In genomic region chr5:76843448-76843847, GRCm38 (mm10) we compare ENCODE assay signal across 8 mouse cellular contexts.
DNase-seq lines count a peak whose midpoint lies in the region; ATAC-seq and TF ChIP-seq lines count a peak whose summit lies in the region.

No protein-coding gene starts in this region.

- peak; percentile 65; the same call in 1 of the 2 replicates for ATAC-seq in forebrain, postnatal 0 days
- ATAC-seq in intestine, embryonic 15.5 days, result peak; percentile 47; the same call in 1 of the 2 replicates
- ATAC-seq in midbrain, postnatal 0 days (ENCODE audit: low FRiP score), result no peak
- 0 out of 2 replicates have a peak, but pooled peaks have one; percentile 42 for ATAC-seq in stomach, embryonic 15.5 days (ENCODE audit: insufficient read depth, low FRiP score, low read depth)

- no peaks in the 10 kb centered on the region for H3K27me3 ChIP-seq in MEL (ENCODE audit: control insufficient read depth in 1 of 2, insufficient read depth in 2 of 2, low read length in 2 of 2)
- no peaks in the 10 kb centered on the region for H3K27me3 ChIP-seq in cerebellum, adult 2 months (ENCODE audit: control insufficient read depth, insufficient read depth, low read length)
- H3K27me3 ChIP-seq in forebrain, postnatal 0 days (ENCODE audit: insufficient read depth, low read length), result no peaks in the 10 kb centered on the region
- H3K27me3 ChIP-seq in intestine, embryonic 15.5 days (replicated peaks), result no peaks in the 10 kb centered on the region
- no peaks in the 10 kb centered on the region for H3K27me3 ChIP-seq in midbrain, postnatal 0 days (ENCODE audit: insufficient read depth, low read length)
- no peaks in the 10 kb centered on the region for H3K27me3 ChIP-seq in stomach, embryonic 15.5 days (replicated peaks)

- TF ChIP-seq CTCF in MEL (IDR thresholded peaks at IDR 0.05 in 2 of 3, conservative IDR thresholded peaks at IDR 0.05 in 1 of 3; ENCODE audit: control insufficient read depth in 1 of 3, insufficient read depth in 1 of 3, low read depth in 2 of 3, low read length in 3 of 3, poor library complexity in 1 of 3, severe bottlenecking in 1 of 3), result peak in 2 of 3 experiments; percentile 86 to 91
- TF ChIP-seq CTCF in cerebellum, adult 2 months (IDR thresholded peaks at IDR 0.05; ENCODE audit: borderline replicate concordance, insufficient read depth, low read depth, low read length), result peak; percentile 68; the same call in 1 of the 2 replicates
- peak; percentile 79 for TF ChIP-seq CTCF in forebrain, postnatal 0 days (IDR thresholded peaks at IDR 0.05; ENCODE audit: low read depth)
- TF ChIP-seq CTCF in midbrain, postnatal 0 days (IDR thresholded peaks at IDR 0.05), result peak; percentile 82

- 17% methylated on average over 4 of the region's 4 CpGs for WGBS in cerebellum, adult 2 months
- WGBS in forebrain, postnatal 0 days, result 9% methylated on average over 4 of the region's 4 CpGs
- 18% methylated on average over 4 of the region's 4 CpGs for WGBS in intestine, embryonic 15.5 days
- 14% methylated on average over 4 of the region's 4 CpGs for WGBS in midbrain, postnatal 0 days
- 10% methylated on average over 4 of the region's 4 CpGs for WGBS in stomach, embryonic 15.5 days

- no peak; the same call in none of the 2 replicates for TF ChIP-seq RAD21 in MEL (IDR thresholded peaks at IDR 0.05; ENCODE audit: low read depth, low read length)

- H3K9ac ChIP-seq in MEL (ENCODE audit: control insufficient read depth, low read depth, low read length, poor library complexity, severe bottlenecking), result no peak overlapping the region
- no peak overlapping the region for H3K9ac ChIP-seq in forebrain, postnatal 0 days
- no peak overlapping the region for H3K9ac ChIP-seq in intestine, embryonic 15.5 days
- H3K9ac ChIP-seq in midbrain, postnatal 0 days (replicated peaks; ENCODE audit: low read length, poor library complexity, severe bottlenecking), result no peak overlapping the region
- no peak overlapping the region for H3K9ac ChIP-seq in stomach, embryonic 15.5 days

- no peak for TF ChIP-seq EP300 in MEL (IDR thresholded peaks at IDR 0.05; ENCODE audit: low read depth in 1 of 2, low read length in 2 of 2)

- no peak overlapping the region for H3K4me3 ChIP-seq in MEL (ENCODE audit: control insufficient read depth in 1 of 2, insufficient read depth in 1 of 2, low read depth in 2 of 2, low read length in 2 of 2)
- H3K4me3 ChIP-seq in cerebellum, adult 2 months (replicated peaks; ENCODE audit: insufficient read depth, low read depth, low read length), result no peak overlapping the region
- no peak overlapping the region for H3K4me3 ChIP-seq in forebrain, postnatal 0 days (ENCODE audit: low read depth, low read length)
- H3K4me3 ChIP-seq in intestine, embryonic 15.5 days (replicated peaks), result no peak overlapping the region
- H3K4me3 ChIP-seq in midbrain, postnatal 0 days (ENCODE audit: low read depth, low read length), result no peak overlapping the region
- H3K4me3 ChIP-seq in stomach, embryonic 15.5 days (replicated peaks), result no peak overlapping the region

- no peaks in the 10 kb centered on the region for H3K9me3 ChIP-seq in MEL (replicated peaks; ENCODE audit: insufficient read depth, low read length)
- no peaks in the 10 kb centered on the region for H3K9me3 ChIP-seq in forebrain, postnatal 0 days (ENCODE audit: low read length)
- no peaks in the 10 kb centered on the region for H3K9me3 ChIP-seq in intestine, embryonic 15.5 days
- no peaks in the 10 kb centered on the region for H3K9me3 ChIP-seq in midbrain, postnatal 0 days (ENCODE audit: low read length)
- H3K9me3 ChIP-seq in stomach, embryonic 15.5 days, result no peaks in the 10 kb centered on the region

- no peak for TF ChIP-seq POLR2A in MEL (IDR thresholded peaks at IDR 0.05; ENCODE audit: control insufficient read depth in 1 of 2, insufficient read depth in 1 of 2, low read depth in 1 of 2, low read length in 2 of 2, poor library complexity in 1 of 2)
- no peak for TF ChIP-seq POLR2A in cerebellum, adult 2 months (IDR thresholded peaks at IDR 0.05; ENCODE audit: borderline replicate concordance, insufficient read depth, low read length)

- DNase-seq in 3T3-L1 (ENCODE audit: low read depth, low spot score), result peak; percentile 85
- peak; percentile 81 for DNase-seq in MEL (ENCODE audit: low read depth, low spot score)
- peak; percentile 42 to 52 for DNase-seq in cerebellum, adult 2 months
- DNase-seq in forebrain, postnatal 0 days, result peak; percentile 72
- DNase-seq in left cerebral cortex, postnatal 25 days (ENCODE audit: low spot score in 2 of 2), result peak; percentile 67 to 78
- peak; percentile 67 for DNase-seq in midbrain, postnatal 0 days (ENCODE audit: low spot score)

- intact Hi-C loops in left cerebral cortex, postnatal 25 days (cut with DNase I), result loop anchor here (1.0 to 5.0 kb wide), 2 partner anchors 186 to 255 kb away; partner anchors contain the start of genes C530008M17Rik and Cep135

- no peaks in the 10 kb centered on the region for H3K79me2 ChIP-seq in MEL (ENCODE audit: control insufficient read depth, insufficient read depth, low read length, poor library complexity)

- H3K27ac ChIP-seq in MEL (ENCODE audit: control insufficient read depth, low read depth, low read length), result no peak overlapping the region
- no peak overlapping the region for H3K27ac ChIP-seq in cerebellum, adult 2 months (ENCODE audit: insufficient read depth, low read length)
- no peak overlapping the region for H3K27ac ChIP-seq in forebrain, postnatal 0 days (ENCODE audit: low read depth, low read length)
- no peak overlapping the region for H3K27ac ChIP-seq in intestine, embryonic 15.5 days
- no peak overlapping the region for H3K27ac ChIP-seq in midbrain, postnatal 0 days (ENCODE audit: low read depth, low read length)
- H3K27ac ChIP-seq in stomach, embryonic 15.5 days, result no peak overlapping the region

- H3K36me3 ChIP-seq in MEL (ENCODE audit: control insufficient read depth in 1 of 2, insufficient read depth in 2 of 2, low read length in 2 of 2), result no peaks in the 10 kb centered on the region
- no peaks in the 10 kb centered on the region for H3K36me3 ChIP-seq in forebrain, postnatal 0 days (ENCODE audit: insufficient read depth)
- H3K36me3 ChIP-seq in intestine, embryonic 15.5 days, result no peaks in the 10 kb centered on the region
- H3K36me3 ChIP-seq in midbrain, postnatal 0 days (ENCODE audit: insufficient read depth, low read length), result peaks cover 6% of the 10 kb centered on the region
- no peaks in the 10 kb centered on the region for H3K36me3 ChIP-seq in stomach, embryonic 15.5 days

- H3K4me2 ChIP-seq in forebrain, postnatal 0 days (ENCODE audit: low read depth), result no peak overlapping the region
- H3K4me2 ChIP-seq in intestine, embryonic 15.5 days (replicated peaks), result no peak overlapping the region
- no peak overlapping the region for H3K4me2 ChIP-seq in midbrain, postnatal 0 days (ENCODE audit: low read depth, low read length, poor library complexity, severe bottlenecking)
- H3K4me2 ChIP-seq in stomach, embryonic 15.5 days, result no peak overlapping the region

- H3K4me1 ChIP-seq in MEL (ENCODE audit: control insufficient read depth in 1 of 2, insufficient read depth in 2 of 2, low read length in 2 of 2), result no peaks in the 10 kb centered on the region; a peak in 1 of 4 replicates
- no peaks in the 10 kb centered on the region for H3K4me1 ChIP-seq in cerebellum, adult 2 months (ENCODE audit: control insufficient read depth, insufficient read depth, low read length)
- H3K4me1 ChIP-seq in forebrain, postnatal 0 days (ENCODE audit: insufficient read depth), result no peaks in the 10 kb centered on the region
- H3K4me1 ChIP-seq in intestine, embryonic 15.5 days (replicated peaks), result 0 out of 2 replicates have a peak, but pooled peaks cover 2% of the 10 kb centered on the region
- no peaks in the 10 kb centered on the region for H3K4me1 ChIP-seq in midbrain, postnatal 0 days (ENCODE audit: insufficient read depth, low read length)
- H3K4me1 ChIP-seq in stomach, embryonic 15.5 days, result no peaks in the 10 kb centered on the region

TF ChIP-seq in MEL, 35 proteins besides CTCF, POLR2A, EP300 and RAD21:
- TF ChIP-seq MXI1 (IDR thresholded peaks at IDR 0.05; ENCODE audit: low read depth, low read length) (no peak; the same call in 1 of the 2 replicates), MAZ (IDR thresholded peaks at IDR 0.05; ENCODE audit: low read depth, low read length) (0 out of 2 replicates have a peak, but pooled peaks have one; percentile 34), CHD1 (IDR thresholded peaks at IDR 0.05; ENCODE audit: low read depth, low read length) (no peak), SMC3 (IDR thresholded peaks at IDR 0.05; ENCODE audit: low read depth, low read length) (peak; percentile 99), TAL1 (IDR thresholded peaks at IDR 0.05; ENCODE audit: low read length) (no peak), ETS1 (IDR thresholded peaks at IDR 0.05; ENCODE audit: low read depth, low read length) (no peak), MYB (IDR thresholded peaks at IDR 0.05; ENCODE audit: low read depth, low read length) (no peak), RCOR1 (IDR thresholded peaks at IDR 0.05; ENCODE audit: low read depth, low read length) (no peak), ZC3H11A (IDR thresholded peaks at IDR 0.05; ENCODE audit: low read depth, low read length) (peak; percentile 98), SIN3A (IDR thresholded peaks at IDR 0.05; ENCODE audit: low read length) (peak; percentile 31; the same call in 1 of the 2 replicates)
